Mouse (Mus musculus) MEL (cell line): ENCODE data around the gene Rnf151.

Experiments used
- CTCF ChIP-seq, 3 experiments: IDR thresholded peaks in 2 of 3; conservative IDR thresholded peaks in 1 of 3; 2 replicates each; pipeline ENCODE4 v1.5.1; 2011 to 2012; ENCODE audit warnings: low read length in 3 of 3, low read depth in 2 of 3, mild to moderate bottlenecking in 2 of 3, improper control_type of control experiment in 1 of 3, inconsistent platforms in 1 of 3, mixed read lengths in 1 of 3, moderate library complexity in 1 of 3; ENCODE audit not compliant: control insufficient read depth in 1 of 3, insufficient read depth in 1 of 3, poor library complexity in 1 of 3, severe bottlenecking in 1 of 3
- EP300 ChIP-seq, 2 experiments: IDR thresholded peaks; 2 replicates each; pipeline ENCODE4 v1.6.1; 2011; ENCODE audit warnings: improper control_type of control experiment in 2 of 2, low read length in 2 of 2, low read depth in 1 of 2, mild to moderate bottlenecking in 1 of 2
- GATA1 ChIP-seq: IDR thresholded peaks from 2 replicates; pipeline ENCODE4 v1.6.1; 2011; ENCODE audit warnings: low read depth, low read length, improper control_type of control experiment
- MEF2A ChIP-seq: IDR thresholded peaks from 2 replicates; pipeline ENCODE4 v1.6.1; 2014; ENCODE audit warnings: low read depth, mild to moderate bottlenecking, inconsistent platforms, low read length, improper control_type of control experiment; ENCODE audit not compliant: poor library complexity, insufficient replicate concordance, severe bottlenecking; ENCODE audit errors: extremely low read depth
- MYC ChIP-seq: IDR thresholded peaks from 2 replicates; pipeline ENCODE4 v1.6.1; 2011; ENCODE audit warnings: low read depth, mild to moderate bottlenecking, low read length, improper control_type of control experiment, moderate library complexity
- POLR2A ChIP-seq, 2 experiments: IDR thresholded peaks; 2 replicates each; pipeline ENCODE4 v1.6.1; 2011 to 2012; ENCODE audit warnings: low read length in 2 of 2, mild to moderate bottlenecking in 2 of 2, control low read depth in 1 of 2, improper control_type of control experiment in 1 of 2, low read depth in 1 of 2, moderate library complexity in 1 of 2; ENCODE audit not compliant: control insufficient read depth in 1 of 2, insufficient read depth in 1 of 2, poor library complexity in 1 of 2
- RAD21 ChIP-seq: IDR thresholded peaks from 2 replicates; pipeline ENCODE4 v1.6.1; 2011; ENCODE audit warnings: mild to moderate bottlenecking, low read depth, low read length, improper control_type of control experiment
- TAL1 ChIP-seq: IDR thresholded peaks from 2 replicates; pipeline ENCODE4 v1.6.1; 2012; ENCODE audit warnings: mild to moderate bottlenecking, inconsistent platforms, low read length, moderate library complexity, mixed read lengths
- TCF12 ChIP-seq: IDR thresholded peaks from 2 replicates; pipeline ENCODE4 v1.6.1; 2014; ENCODE audit warnings: low read depth, mild to moderate bottlenecking, inconsistent platforms, low read length, improper control_type of control experiment, moderate library complexity
- UBTF ChIP-seq: IDR thresholded peaks from 2 replicates; pipeline ENCODE4 v1.6.1; 2012; ENCODE audit warnings: low read depth, mild to moderate bottlenecking, inconsistent platforms, low read length, improper control_type of control experiment, moderate library complexity, borderline replicate concordance; ENCODE audit not compliant: insufficient read depth

DNA sequence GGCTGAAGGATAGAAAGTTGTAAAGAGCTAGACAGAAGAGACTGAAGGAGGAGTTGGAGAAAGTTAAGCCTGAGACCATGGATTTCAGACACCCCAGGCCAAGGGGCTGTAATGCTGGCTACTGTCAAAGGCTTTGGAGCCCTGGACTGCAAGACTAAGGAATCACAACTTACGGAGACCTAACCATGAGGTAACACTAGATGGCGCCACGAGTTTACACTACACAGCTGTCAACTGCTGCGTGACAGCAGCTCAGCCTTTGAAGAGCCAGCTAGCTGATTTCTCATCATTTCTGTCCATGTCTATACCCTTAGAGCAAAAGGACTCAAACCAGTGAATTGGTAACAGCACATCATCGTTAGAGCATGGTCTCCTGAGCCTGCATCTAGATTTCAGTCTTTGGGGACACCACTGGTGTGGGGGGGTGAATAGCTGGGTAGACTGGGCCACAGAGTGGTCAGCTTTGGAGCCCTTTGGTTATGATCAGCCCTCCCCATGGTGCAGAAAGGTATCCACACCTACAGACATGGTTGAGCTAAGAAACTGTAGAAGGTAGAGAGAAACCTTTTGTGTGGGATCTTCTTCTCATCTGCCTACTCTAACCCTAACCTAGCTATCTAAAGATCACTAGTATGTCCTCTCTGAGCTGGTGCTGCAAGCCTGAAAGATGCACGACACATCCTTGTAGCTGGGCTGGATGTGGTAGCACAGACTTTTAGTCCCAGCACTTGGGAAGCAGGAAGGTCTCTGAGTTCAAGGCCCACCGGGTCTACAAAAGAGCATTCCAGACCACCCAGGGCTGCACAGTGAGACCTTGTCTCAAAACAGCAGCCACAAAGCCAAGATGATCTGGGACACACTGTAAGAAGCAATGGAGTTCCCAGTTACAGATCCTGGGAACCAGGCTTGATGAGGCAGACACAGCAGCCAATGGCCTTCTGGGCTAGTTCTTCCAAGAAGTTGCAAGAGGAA lies 27.9 kb upstream of the Rnf151 start:
- TF ChIP-seq MEF2A (no peak), MYC (peak; percentile 70; the same call in 1 of the 2 replicates), UBTF (no peak), RAD21 (peak; percentile 99), GATA1 (no peak), TAL1 (no peak), POLR2A (IDR thresholded peaks at IDR 0.05; ENCODE audit: control insufficient read depth in 1 of 2, insufficient read depth in 1 of 2, low read depth in 1 of 2, low read length in 2 of 2, poor library complexity in 1 of 2) (no peak), CTCF (IDR thresholded peaks at IDR 0.05 in 2 of 3, conservative IDR thresholded peaks at IDR 0.05 in 1 of 3; ENCODE audit: control insufficient read depth in 1 of 3, insufficient read depth in 1 of 3, low read depth in 2 of 3, low read length in 3 of 3, poor library complexity in 1 of 3, severe bottlenecking in 1 of 3) (peak; percentile 86 to 97 (median 88)), EP300 (IDR thresholded peaks at IDR 0.05; ENCODE audit: low read depth in 1 of 2, low read length in 2 of 2) (no peak), TCF12 (no peak)
